Mouse (Mus musculus): ENCODE measurements around the gene Hrc. TPM values are rescaled to one million over a fixed set of nuclear protein-coding genes. Genes with fewer than 3 reads are reported as not detected.
A peak's percentile ranks its signal among the peaks of the same experiment; 100 is the strongest.

The Hrc gene
- polyA plus RNA-seq, 1 experiment = 173 TPM

DNA sequence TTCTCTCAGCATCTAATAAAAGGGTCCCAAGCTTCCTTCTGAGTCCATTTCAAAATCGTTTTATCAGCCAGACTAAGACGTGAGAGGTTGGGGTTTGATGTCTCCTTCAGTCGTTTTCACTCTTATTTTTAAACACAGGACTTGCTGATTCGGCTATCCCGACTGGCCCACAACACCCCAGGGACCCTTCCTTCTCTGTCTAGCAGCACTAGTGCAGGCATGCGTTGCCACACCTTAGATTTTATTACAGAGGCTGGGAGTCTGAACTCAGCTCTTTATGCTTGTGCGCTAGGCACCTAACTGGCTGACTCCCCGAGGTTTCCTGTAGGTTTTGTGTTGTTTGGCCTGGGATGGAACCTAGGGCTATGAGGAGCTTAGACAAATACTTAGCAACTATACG, 21.6 kb upstream of the Hrc start:
- H3K4me3 ChIP-seq = no peak overlapping the region
- no peaks in the 10 kb centered on the region for H3K27me3 ChIP-seq (ENCODE audit: control insufficient read depth, insufficient read depth, insufficient read length)
- no peaks in the 10 kb centered on the region for H3K36me3 ChIP-seq (ENCODE audit: control insufficient read depth, insufficient read depth)
- H3ac ChIP-seq (ENCODE audit: control insufficient read depth, insufficient read length) = no peak overlapping the region
- no peaks in the 10 kb centered on the region for H3K79me2 ChIP-seq (ENCODE audit: control insufficient read depth, insufficient read depth)
- TF ChIP-seq REST (IDR thresholded peaks at IDR 0.05; ENCODE audit: insufficient read depth, insufficient read length) (no peak), USF1 (IDR thresholded peaks at IDR 0.05; ENCODE audit: low read depth) (no peak), MAX (IDR thresholded peaks at IDR 0.05; ENCODE audit: low read depth) (no peak), SRF (IDR thresholded peaks at IDR 0.05; ENCODE audit: control insufficient read depth, insufficient read length, low read depth) (no peak)
- peak overlapping the region; percentile 68 for H3K4me2 ChIP-seq (ENCODE audit: low read depth)

DNA sequence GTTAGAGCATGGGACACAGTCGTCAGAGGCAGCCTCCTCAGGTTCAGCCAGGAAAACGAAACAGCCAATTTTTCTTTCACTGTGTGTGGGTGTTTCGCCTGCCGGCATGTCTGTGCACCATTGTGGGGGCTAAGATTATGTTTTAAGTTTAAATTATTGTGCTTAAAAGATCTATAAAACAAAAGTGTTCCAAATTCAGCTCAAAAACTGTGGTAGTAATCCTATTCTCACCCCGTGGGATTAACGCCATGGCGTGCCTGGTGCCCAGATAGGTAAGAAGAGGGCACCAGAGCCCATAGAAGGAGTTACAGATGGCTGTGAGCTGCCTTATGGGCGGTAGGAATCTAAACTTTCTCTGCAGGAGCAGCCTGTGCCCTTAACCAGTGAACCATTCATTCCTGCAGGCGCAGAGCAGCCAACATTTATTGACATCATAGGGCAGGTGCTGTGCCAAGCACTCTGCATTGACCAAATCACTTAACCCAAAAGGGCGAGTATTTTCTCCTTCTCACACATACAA, 19.8 kb upstream of the Hrc start:
- H3K36me3 ChIP-seq (ENCODE audit: control insufficient read depth, insufficient read depth) = peaks cover 5% of the 10 kb centered on the region
- no peak for TF ChIP-seq TCF3 (IDR thresholded peaks at IDR 0.05; ENCODE audit: insufficient read length, low read depth)
- no peak for TF ChIP-seq CEBPB (IDR thresholded peaks at IDR 0.05; ENCODE audit: insufficient read depth, poor library complexity, severe bottlenecking)
- no peak for TF ChIP-seq MAX (IDR thresholded peaks at IDR 0.05; ENCODE audit: low read depth)
- H3K4me2 ChIP-seq (ENCODE audit: low read depth) = no peak overlapping the region
- H3K27me3 ChIP-seq (ENCODE audit: control insufficient read depth, insufficient read depth, insufficient read length) = no peaks in the 10 kb centered on the region
- H3K79me2 ChIP-seq (ENCODE audit: control insufficient read depth, insufficient read depth) = no peaks in the 10 kb centered on the region
- H3K4me3 ChIP-seq = no peak overlapping the region
- no peak overlapping the region for H3ac ChIP-seq (ENCODE audit: control insufficient read depth, insufficient read length)

DNA sequence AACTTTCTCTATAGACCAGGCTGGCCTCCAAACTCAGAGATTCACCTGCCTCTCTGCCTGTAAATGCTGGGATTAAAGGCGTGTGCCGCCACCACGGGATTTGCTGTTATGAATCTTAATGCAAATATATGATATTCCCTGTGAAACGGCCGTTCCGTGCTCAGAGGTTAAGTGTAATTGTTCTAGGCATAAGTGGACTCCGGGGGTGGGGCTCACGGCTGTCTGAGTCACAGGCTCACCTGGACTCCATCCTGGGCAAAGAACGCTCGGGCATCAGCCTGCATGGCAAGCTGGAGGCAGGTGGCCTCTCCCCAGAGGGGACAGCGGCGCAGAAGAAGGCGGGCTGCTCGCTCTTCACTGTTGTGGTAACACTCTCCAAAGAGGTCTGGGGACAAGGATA, 18.6 kb upstream of the Hrc start:
- H3K79me2 ChIP-seq (ENCODE audit: control insufficient read depth, insufficient read depth) = no peaks in the 10 kb centered on the region
- H3ac ChIP-seq (ENCODE audit: control insufficient read depth, insufficient read length) = no peak overlapping the region
- H3K36me3 ChIP-seq (ENCODE audit: control insufficient read depth, insufficient read depth) = peaks cover 5% of the 10 kb centered on the region
- no peak overlapping the region for H3K4me2 ChIP-seq (ENCODE audit: low read depth)
- H3K27me3 ChIP-seq (ENCODE audit: control insufficient read depth, insufficient read depth, insufficient read length) = no peaks in the 10 kb centered on the region
- no peak overlapping the region for H3K4me3 ChIP-seq
- TF ChIP-seq MAX (IDR thresholded peaks at IDR 0.05; ENCODE audit: low read depth) = no peak
- no peak for TF ChIP-seq E2F4 (IDR thresholded peaks at IDR 0.05; ENCODE audit: insufficient read depth)

DNA sequence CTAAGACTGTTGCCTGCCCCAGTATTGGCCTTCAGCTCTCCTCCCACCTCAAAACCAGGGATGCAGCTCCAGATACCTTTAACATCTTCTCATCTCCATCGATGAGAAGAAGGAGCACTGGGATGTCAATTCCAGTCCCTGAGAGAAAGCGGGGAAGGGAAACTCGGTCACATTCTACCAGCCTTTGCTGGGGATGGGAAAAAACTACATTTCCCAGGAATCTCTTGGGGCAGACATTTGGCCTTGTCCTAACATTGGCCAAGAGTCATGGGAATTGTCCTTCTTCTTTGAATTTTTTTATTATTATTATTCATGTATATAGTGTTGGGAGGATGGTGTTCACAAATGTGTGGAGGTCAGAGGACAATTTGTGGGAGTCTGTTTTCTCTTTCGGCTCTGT, 12.8 kb upstream of the Hrc start:
- no peaks in the 10 kb centered on the region for H3K79me2 ChIP-seq (ENCODE audit: control insufficient read depth, insufficient read depth)
- H3ac ChIP-seq (ENCODE audit: control insufficient read depth, insufficient read length) = no peak overlapping the region
- H3K4me3 ChIP-seq = no peak overlapping the region
- H3K27me3 ChIP-seq (ENCODE audit: control insufficient read depth, insufficient read depth, insufficient read length) = no peaks in the 10 kb centered on the region
- no peak for TF ChIP-seq CEBPB (IDR thresholded peaks at IDR 0.05; ENCODE audit: insufficient read depth, poor library complexity, severe bottlenecking)
- no peak for TF ChIP-seq TCF3 (IDR thresholded peaks at IDR 0.05; ENCODE audit: insufficient read length, low read depth)
- TF ChIP-seq MYOD1 (IDR thresholded peaks at IDR 0.05; ENCODE audit: control insufficient read depth in 1 of 3, insufficient read length in 2 of 3, low read depth in 2 of 3) = no peak
- no peak for TF ChIP-seq MYOG (IDR thresholded peaks at IDR 0.05; ENCODE audit: control insufficient read depth in 1 of 3, insufficient read depth in 1 of 3, insufficient read length in 2 of 3, low read depth in 2 of 3)
- TF ChIP-seq SRF (IDR thresholded peaks at IDR 0.05; ENCODE audit: control insufficient read depth, insufficient read length, low read depth) = no peak
- no peak for TF ChIP-seq POLR2A (IDR thresholded peaks at IDR 0.05; ENCODE audit: insufficient read length, low read depth)
- TF ChIP-seq TCF12 (IDR thresholded peaks at IDR 0.05; ENCODE audit: insufficient read depth, poor library complexity, severe bottlenecking) = no peak
- TF ChIP-seq MAX (IDR thresholded peaks at IDR 0.05; ENCODE audit: low read depth) = no peak
- TF ChIP-seq REST (IDR thresholded peaks at IDR 0.05; ENCODE audit: insufficient read depth, insufficient read length) = no peak
- TF ChIP-seq USF1 (IDR thresholded peaks at IDR 0.05; ENCODE audit: low read depth) = no peak
- no peak for TF ChIP-seq POLR2AphosphoS2 (IDR thresholded peaks at IDR 0.05; ENCODE audit: insufficient read length, low read depth)
- no peak for TF ChIP-seq E2F4 (IDR thresholded peaks at IDR 0.05; ENCODE audit: insufficient read depth)
- peaks cover 21% of the 10 kb centered on the region for H3K36me3 ChIP-seq (ENCODE audit: control insufficient read depth, insufficient read depth)
- H3K4me2 ChIP-seq (ENCODE audit: low read depth) = no peak overlapping the region

DNA sequence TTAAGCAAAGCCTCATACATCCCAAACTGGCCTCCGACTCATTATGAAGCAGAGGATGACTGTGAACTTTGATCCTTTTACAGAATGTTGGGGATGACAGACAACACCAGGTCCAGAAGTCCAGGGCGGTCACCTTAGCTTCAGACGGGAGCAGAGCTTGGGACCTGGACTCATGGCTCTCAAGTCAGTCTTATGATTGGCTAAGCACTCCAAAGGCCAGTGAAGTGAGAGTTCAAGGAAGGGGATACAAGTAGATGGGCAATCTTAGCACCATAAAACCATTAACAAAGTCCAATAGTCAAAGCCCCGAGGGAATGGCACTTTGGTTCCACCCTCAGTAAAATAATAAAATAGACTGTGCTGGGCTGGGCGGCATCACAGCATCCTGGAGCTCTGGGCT, 12.0 kb upstream of the Hrc start:
- TF ChIP-seq MYOG (IDR thresholded peaks at IDR 0.05; ENCODE audit: control insufficient read depth in 1 of 3, insufficient read depth in 1 of 3, insufficient read length in 2 of 3, low read depth in 2 of 3) = no peak
- no peak for TF ChIP-seq TCF12 (IDR thresholded peaks at IDR 0.05; ENCODE audit: insufficient read depth, poor library complexity, severe bottlenecking)
- TF ChIP-seq CEBPB (IDR thresholded peaks at IDR 0.05; ENCODE audit: insufficient read depth, poor library complexity, severe bottlenecking) = no peak
- TF ChIP-seq REST (IDR thresholded peaks at IDR 0.05; ENCODE audit: insufficient read depth, insufficient read length) = no peak
- no peak for TF ChIP-seq MAX (IDR thresholded peaks at IDR 0.05; ENCODE audit: low read depth)
- TF ChIP-seq TCF3 (IDR thresholded peaks at IDR 0.05; ENCODE audit: insufficient read length, low read depth) = no peak
- TF ChIP-seq E2F4 (IDR thresholded peaks at IDR 0.05; ENCODE audit: insufficient read depth) = no peak
- no peak for TF ChIP-seq SRF (IDR thresholded peaks at IDR 0.05; ENCODE audit: control insufficient read depth, insufficient read length, low read depth)
- no peak for TF ChIP-seq USF1 (IDR thresholded peaks at IDR 0.05; ENCODE audit: low read depth)
- no peak for TF ChIP-seq POLR2A (IDR thresholded peaks at IDR 0.05; ENCODE audit: insufficient read length, low read depth)
- TF ChIP-seq MYOD1 (IDR thresholded peaks at IDR 0.05; ENCODE audit: control insufficient read depth in 1 of 3, insufficient read length in 2 of 3, low read depth in 2 of 3) = no peak
- TF ChIP-seq POLR2AphosphoS2 (IDR thresholded peaks at IDR 0.05; ENCODE audit: insufficient read length, low read depth) = no peak
- Histone ChIP-seq H3K79me2 (ENCODE audit: control insufficient read depth, insufficient read depth) (no peaks in the 10 kb centered on the region), H3K4me2 (ENCODE audit: low read depth) (no peak overlapping the region), H3K27me3 (ENCODE audit: control insufficient read depth, insufficient read depth, insufficient read length) (no peaks in the 10 kb centered on the region), H3K4me3 (no peak overlapping the region), H3K36me3 (ENCODE audit: control insufficient read depth, insufficient read depth) (peaks cover 21% of the 10 kb centered on the region), H3ac (ENCODE audit: control insufficient read depth, insufficient read length) (no peak overlapping the region)

Data from myocyte (in vitro differentiated cells).